Mouse (Mus musculus): ENCODE results near the gene Tmco5.

GRCm38 (mm10) chr2:116937166-116937565 is 58.7 kb downstream of the Tmco5 start:
- TF ChIP-seq CTCF (IDR thresholded peaks at IDR 0.05; ENCODE audit: borderline replicate concordance, insufficient read depth, low read depth, low read length) (no peak), POLR2A (IDR thresholded peaks at IDR 0.05; ENCODE audit: borderline replicate concordance, insufficient read depth, low read length) (no peak)

Data from cerebellum, adult 2 months (tissue).